Mouse (Mus musculus): ENCODE measurements around the gene Sec14l4. TPM values are rescaled to one million over a fixed set of nuclear protein-coding genes. Genes with fewer than 3 reads are reported as not detected.

Gene Sec14l4
- polyA plus RNA-seq, 1 experiment from 2014 or later, result 35.9 TPM

- H3K27ac ChIP-seq (ENCODE audit: low read length), result no peak overlapping the region
- H3K4me1 ChIP-seq (ENCODE audit: insufficient read depth, low read depth, low read length), result no peaks in the 10 kb centered on the region
- no peak overlapping the region for H3K9ac ChIP-seq (replicated peaks; ENCODE audit: low read depth)
- peak; percentile 56 for ATAC-seq
- no peaks in the 10 kb centered on the region for H3K36me3 ChIP-seq (ENCODE audit: insufficient read depth, low read length)
- no peaks in the 10 kb centered on the region for H3K9me3 ChIP-seq (ENCODE audit: low read length)
- peak; percentile 73 for DNase-seq (ENCODE audit: low spot score)
- no peak overlapping the region for H3K4me3 ChIP-seq (ENCODE audit: low read depth, low read length)
- no peak overlapping the region for H3K4me2 ChIP-seq (replicated peaks; ENCODE audit: low read depth, low read length)
- H3K27me3 ChIP-seq (replicated peaks; ENCODE audit: insufficient read depth, low read length), result no peaks in the 10 kb centered on the region
- no peak for TF ChIP-seq EP300 (IDR thresholded peaks at IDR 0.05)
- TF ChIP-seq CTCF (IDR thresholded peaks at IDR 0.05), result peak; percentile 94
- 13% methylated on average over 4 of the region's 4 CpGs for WGBS
Measured at GRCm38 (mm10) chr11:4080219-4080618, 49.0 kb downstream of the Sec14l4 start.

GRCm38 (mm10) chr11:4083316-4084078 lies 52.2 kb downstream of the Sec14l4 start:
- peak; percentile 92 for TF ChIP-seq CTCF (IDR thresholded peaks at IDR 0.05)
- no peak for TF ChIP-seq EP300 (IDR thresholded peaks at IDR 0.05)
- H3K27me3 ChIP-seq (replicated peaks; ENCODE audit: insufficient read depth, low read length), result no peaks in the 10 kb centered on the region
- peak; percentile 87 for DNase-seq (ENCODE audit: low spot score)
- no peaks in the 10 kb centered on the region for H3K36me3 ChIP-seq (ENCODE audit: insufficient read depth, low read length)
- peak; percentile 61 for ATAC-seq
- H3K4me3 ChIP-seq (ENCODE audit: low read depth, low read length), result no peak overlapping the region
- H3K9ac ChIP-seq (replicated peaks; ENCODE audit: low read depth), result no peak overlapping the region
- no peak overlapping the region for H3K4me2 ChIP-seq (replicated peaks; ENCODE audit: low read depth, low read length)
- no peaks in the 10 kb centered on the region for H3K4me1 ChIP-seq (ENCODE audit: insufficient read depth, low read depth, low read length)
- H3K9me3 ChIP-seq (ENCODE audit: low read length), result no peaks in the 10 kb centered on the region
- H3K27ac ChIP-seq (ENCODE audit: low read length), result no peak overlapping the region
- 31% methylated on average over 5 of the region's 5 CpGs for WGBS

DNA sequence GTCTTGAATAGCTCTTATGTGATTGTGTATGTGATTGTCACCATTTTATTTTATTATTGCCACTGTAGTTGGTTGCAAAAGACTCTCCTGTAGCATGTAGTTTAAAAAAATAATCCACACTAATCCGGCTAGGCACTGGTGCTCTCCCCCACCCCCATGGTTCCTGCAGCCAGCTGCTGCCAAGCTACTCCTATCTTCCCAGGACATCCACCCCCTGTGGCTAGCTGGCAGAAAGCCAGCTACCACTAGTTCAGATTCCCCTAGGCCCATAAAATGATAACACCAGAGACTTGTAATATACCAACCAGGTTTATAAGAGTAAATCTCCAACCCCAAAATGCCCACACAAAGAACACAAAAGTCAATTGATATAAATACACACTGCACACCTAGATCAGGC lies 55.0 kb downstream of the Sec14l4 start:
- TF ChIP-seq CTCF (IDR thresholded peaks at IDR 0.05), result no peak
- TF ChIP-seq EP300 (IDR thresholded peaks at IDR 0.05), result no peak
- Histone ChIP-seq H3K9ac (replicated peaks; ENCODE audit: low read depth) (no peak overlapping the region), H3K27ac (ENCODE audit: low read length) (no peak overlapping the region), H3K4me1 (ENCODE audit: insufficient read depth, low read depth, low read length) (no peaks in the 10 kb centered on the region), H3K9me3 (ENCODE audit: low read length) (no peaks in the 10 kb centered on the region), H3K4me2 (replicated peaks; ENCODE audit: low read depth, low read length) (no peak overlapping the region), H3K4me3 (ENCODE audit: low read depth, low read length) (no peak overlapping the region), H3K27me3 (replicated peaks; ENCODE audit: insufficient read depth, low read length) (no peaks in the 10 kb centered on the region), H3K36me3 (ENCODE audit: insufficient read depth, low read length) (no peaks in the 10 kb centered on the region)
- 36% methylated on average over 1 of the region's 1 CpGs for WGBS
- no peak for DNase-seq (ENCODE audit: low spot score)
- ATAC-seq, result no peak

DNA sequence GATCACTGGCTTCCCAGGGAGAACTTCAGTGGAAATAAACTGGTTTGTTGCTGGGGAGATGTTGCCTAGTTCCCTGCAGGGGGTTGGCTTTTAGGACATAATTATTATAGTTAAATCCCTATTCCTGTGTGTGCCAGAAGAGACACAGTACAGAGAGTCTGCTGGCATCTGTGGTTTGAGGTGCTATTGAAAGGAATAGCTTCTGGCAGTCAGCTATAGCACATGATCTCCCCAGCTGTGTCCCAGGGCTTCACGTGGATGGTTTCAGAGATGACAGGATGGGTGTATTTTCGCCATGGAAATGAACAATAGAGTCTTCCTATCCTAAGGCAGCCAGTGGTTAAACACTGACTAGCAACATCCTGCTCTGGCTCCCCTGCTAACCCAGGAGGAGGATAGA lies 56.0 kb downstream of the Sec14l4 start:
- no peak overlapping the region for H3K9ac ChIP-seq (replicated peaks; ENCODE audit: low read depth)
- no peak overlapping the region for H3K27ac ChIP-seq (ENCODE audit: low read length)
- H3K4me1 ChIP-seq (ENCODE audit: insufficient read depth, low read depth, low read length), result no peaks in the 10 kb centered on the region
- H3K36me3 ChIP-seq (ENCODE audit: insufficient read depth, low read length), result no peaks in the 10 kb centered on the region
- H3K4me2 ChIP-seq (replicated peaks; ENCODE audit: low read depth, low read length), result no peak overlapping the region
- H3K27me3 ChIP-seq (replicated peaks; ENCODE audit: insufficient read depth, low read length), result no peaks in the 10 kb centered on the region
- ATAC-seq, result no peak
- 54% methylated on average over 2 of the region's 2 CpGs for WGBS
- no peak for DNase-seq (ENCODE audit: low spot score)
- no peak overlapping the region for H3K4me3 ChIP-seq (ENCODE audit: low read depth, low read length)
- no peaks in the 10 kb centered on the region for H3K9me3 ChIP-seq (ENCODE audit: low read length)
- no peak for TF ChIP-seq EP300 (IDR thresholded peaks at IDR 0.05)
- no peak for TF ChIP-seq CTCF (IDR thresholded peaks at IDR 0.05)

DNA sequence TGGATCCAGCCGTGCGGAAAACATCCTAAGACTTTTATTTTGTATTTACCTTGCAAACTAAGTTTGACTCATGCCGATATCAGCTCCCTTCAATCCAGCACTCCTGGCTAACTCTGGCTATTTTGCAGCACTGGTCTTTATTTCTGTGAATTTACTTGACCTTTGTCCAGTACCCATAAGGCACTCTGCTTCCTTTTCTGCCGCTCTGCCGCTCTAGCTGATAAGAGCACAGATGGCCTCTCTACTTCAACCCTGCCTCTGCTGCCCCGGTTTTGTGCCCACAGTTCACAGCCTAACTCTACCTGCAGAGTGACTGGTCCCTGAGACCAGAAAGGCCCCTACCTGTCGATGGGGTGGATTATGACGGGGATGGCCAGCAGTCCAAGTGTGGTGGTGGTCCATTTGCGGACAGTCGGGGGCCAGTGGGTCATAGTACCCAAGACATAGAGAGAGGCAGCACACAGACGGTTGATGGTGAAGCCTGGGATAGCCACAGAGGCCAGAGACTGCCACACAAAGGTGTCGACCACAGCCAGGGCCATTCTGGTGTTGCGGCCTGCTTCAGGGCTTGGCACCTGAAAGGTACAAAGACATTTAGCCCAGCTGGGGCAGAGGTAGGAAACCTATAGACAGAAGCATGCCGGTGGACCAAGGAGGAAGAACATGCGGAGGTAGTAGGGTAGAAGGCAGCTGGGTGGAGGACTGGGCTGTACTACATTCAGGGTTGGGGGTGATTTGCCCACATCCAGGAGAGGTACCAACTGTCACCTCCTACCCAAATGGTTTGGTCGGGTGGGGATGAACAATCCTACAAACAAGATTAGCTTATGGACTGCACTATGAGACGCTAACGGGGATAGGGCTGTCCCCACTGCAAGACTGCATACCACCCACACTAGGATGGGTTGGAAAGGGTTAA lies 62.5 kb downstream of the Sec14l4 start:
- Histone ChIP-seq H3K4me3 (ENCODE audit: low read depth, low read length) (no peak overlapping the region), H3K36me3 (ENCODE audit: insufficient read depth, low read length) (no peaks in the 10 kb centered on the region), H3K9ac (replicated peaks; ENCODE audit: low read depth) (no peak overlapping the region), H3K4me1 (ENCODE audit: insufficient read depth, low read depth, low read length) (peaks cover 12% of the 10 kb centered on the region; the same call in 1 of the 2 replicates), H3K27me3 (replicated peaks; ENCODE audit: insufficient read depth, low read length) (no peaks in the 10 kb centered on the region), H3K9me3 (ENCODE audit: low read length) (no peaks in the 10 kb centered on the region), H3K27ac (ENCODE audit: low read length) (no peak overlapping the region), H3K4me2 (replicated peaks; ENCODE audit: low read depth, low read length) (no peak overlapping the region)
- ATAC-seq (no peak), DNase-seq (ENCODE audit: low spot score) (no peak)
- TF ChIP-seq CTCF (IDR thresholded peaks at IDR 0.05), result no peak
- TF ChIP-seq EP300 (IDR thresholded peaks at IDR 0.05), result no peak
- WGBS, result 78% methylated on average over 18 of the region's 18 CpGs

Data from lung, postnatal 0 days (tissue).